Mouse (Mus musculus) retina, postnatal 7 days (tissue): ENCODE measurements around the gene Car9.

Source experiments
- DNase-seq: peaks from one replicate; pipeline ENCODE4 v3.0.0-alpha.2; 2012; ENCODE audit warnings: low read depth, low spot score

The Car9 gene

DNA sequence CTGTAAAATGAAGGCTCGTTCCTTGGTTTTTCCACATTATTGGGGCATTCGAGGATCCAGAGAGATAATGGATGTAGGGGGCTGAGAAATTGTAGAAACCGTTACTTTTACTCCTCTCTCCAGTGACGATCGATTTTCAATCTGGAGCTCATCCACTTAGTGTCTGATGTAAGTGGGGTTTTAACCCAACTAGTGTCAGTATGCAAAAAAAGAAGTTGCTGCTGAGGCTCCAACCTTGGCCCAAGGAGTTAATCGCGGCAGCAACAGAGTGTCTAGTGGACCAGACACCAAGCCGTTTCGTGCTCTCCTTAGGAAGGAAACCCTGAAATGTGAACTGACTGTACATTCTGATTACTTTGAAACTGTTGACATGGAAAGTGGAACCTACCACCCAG, 12.9 kb upstream of the Car9 start:
- DNase-seq, result no peak

DNA sequence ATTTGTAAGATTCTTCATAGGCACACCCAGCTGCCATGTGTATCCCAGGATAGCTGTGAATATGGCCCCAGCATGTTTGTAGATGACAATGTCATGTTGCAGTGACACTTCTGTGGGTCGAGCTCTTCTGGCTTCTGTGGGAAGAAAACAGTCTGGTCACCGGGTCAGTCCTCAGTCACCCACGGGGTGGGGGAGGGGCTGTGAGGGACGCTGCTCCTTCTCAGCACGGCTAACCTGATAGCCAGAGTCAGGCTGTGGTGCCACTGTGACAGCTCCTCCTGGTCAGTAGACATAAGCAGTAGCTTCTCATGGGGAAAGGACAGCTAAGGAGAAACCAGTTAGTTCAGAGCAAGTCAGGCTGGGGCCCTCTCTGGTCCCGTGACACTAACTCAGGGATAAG, 10.2 kb upstream of the Car9 start:
- no peak for DNase-seq

GRCm38 (mm10) chr4:43497405-43497804, 9.4 kb upstream of the Car9 start:
- DNase-seq, result no peak

DNA sequence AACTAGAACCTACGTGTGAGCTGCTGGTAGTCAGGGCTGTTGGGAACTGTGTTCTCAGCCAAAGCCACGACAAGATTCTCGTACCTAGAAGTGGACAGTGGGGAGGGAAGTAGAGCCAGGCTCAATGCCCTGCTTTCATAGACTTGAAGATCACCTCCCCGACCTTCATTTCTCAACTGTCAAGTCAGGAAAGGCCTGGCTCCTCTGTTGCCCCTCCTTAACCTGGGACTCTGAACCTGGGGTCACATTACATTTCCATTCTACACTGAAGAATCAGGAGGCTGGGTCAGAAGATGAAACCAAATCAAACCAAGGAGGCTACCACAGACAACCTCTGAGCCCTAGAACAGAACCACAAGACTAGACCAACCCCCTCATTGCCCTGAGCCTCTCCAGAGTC, 8.8 kb upstream of the Car9 start:
- DNase-seq, result no peak

DNA sequence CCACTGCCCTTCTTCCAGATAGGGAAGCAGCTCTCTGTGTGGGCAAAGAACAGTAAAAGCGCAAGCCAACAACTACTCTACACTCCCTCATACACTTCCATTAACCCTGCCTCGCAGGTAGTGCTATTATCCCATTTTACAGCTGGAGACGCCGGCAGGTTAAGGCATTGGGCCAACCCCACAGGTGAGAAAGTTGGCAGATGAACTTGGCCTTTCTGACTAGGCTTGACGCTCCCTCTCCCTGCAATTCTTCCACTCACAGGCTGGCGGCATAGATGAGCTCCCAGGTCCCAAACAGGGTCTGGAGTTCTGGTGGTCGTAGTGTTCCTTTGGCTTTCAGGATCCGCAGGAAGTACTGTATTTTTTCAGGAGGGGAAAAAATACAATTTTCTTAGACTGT, 7.8 kb upstream of the Car9 start:
- DNase-seq, result no peak

DNA sequence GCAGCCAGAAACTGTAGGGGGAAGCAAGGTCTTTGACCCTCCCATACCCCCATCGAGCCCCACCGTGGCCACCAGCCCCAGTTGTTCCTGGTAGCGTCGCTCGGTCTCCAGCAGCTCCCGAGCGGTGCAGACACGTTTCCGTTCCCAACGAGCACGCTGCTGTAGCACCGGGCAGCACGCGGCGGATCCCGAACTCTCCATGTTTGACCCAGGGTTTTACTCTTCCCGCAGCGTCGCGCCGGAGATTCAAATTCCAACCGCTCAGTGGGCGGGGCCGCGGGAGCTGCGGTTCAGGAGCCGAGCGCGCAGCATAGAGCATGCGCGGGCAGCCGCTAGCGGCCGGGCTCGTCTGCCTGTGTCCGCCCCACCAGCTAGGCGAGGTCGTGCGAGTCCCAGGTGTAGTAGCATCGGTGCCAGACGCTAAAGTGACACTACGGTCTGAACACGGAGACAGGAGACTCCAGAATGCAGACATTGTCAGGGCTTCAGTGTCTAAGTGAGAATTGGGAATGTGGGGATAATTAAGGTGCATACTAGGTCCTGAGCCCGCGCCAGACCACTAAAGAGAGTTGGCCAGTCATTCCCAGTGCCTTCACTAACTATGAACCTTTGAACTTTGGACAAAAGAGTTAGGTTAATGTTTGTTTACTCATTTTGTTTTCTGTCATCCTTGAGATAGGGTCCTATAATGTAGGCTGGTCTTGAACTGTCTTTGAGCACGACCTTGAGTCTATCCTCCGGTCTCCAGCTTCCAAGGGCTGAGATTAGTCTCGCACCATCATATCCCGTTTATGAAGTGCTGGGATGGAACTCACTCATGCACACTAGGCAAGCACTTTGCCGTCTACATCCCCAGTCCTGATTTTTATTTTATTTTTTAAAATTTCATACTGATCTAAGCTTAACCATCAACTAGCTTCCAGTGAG, 7.1 kb upstream of the Car9 start, which contains the start of gene Arhgef39:
TSS of gene Arhgef39 (minus strand) at position 289 of the 927 bp plus-strand sequence.
- peak; percentile 79 for DNase-seq

- no peak for DNase-seq
Measured at GRCm38 (mm10) chr4:43503041-43503440, 3.7 kb upstream of the Car9 start.

GRCm38 (mm10) chr4:43503506-43503905, 3.3 kb upstream of the Car9 start:
- DNase-seq, result no peak

DNA sequence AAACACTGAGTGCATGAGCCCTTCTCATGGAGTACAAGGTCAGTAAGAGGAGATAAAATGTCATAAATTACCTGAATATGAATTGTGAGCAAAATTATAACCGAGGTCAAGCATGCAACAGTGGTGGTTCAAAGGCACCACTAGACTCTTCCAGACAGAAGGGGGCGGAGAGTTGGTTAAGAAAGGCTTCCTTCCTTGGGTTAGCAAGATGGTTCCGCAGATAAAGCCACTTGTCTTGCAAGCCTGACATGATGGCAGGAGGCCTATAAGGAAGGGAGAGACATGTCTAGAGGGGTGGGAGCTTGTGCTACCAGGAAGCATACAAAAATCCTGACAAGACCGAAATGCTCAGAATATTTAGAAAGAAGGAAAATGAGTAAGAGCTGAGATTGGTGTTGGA, 2.5 kb upstream of the Car9 start:
- no peak for DNase-seq

- DNase-seq, result no peak
Measured at GRCm38 (mm10) chr4:43506074-43506473, 692 bp upstream of the Car9 start.

GRCm38 (mm10) chr4:43507938-43508665, 1.3 kb downstream of the Car9 start:
- no peak for DNase-seq

DNA sequence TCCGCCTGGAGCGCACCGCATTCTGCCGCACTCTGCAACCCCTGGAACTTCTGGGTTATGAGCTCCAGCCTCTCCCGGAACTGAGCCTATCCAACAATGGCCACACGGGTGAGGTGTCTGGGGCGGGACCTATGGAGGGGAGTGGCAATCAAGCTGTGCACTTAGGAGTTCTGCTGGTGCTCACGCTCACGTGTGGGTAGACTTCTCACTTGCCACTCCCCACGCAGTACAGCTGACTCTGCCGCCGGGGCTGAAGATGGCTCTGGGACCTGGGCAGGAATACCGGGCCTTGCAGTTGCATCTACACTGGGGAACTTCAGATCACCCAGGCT, 1.9 kb downstream of the Car9 start:
- DNase-seq, result no peak

- no peak for DNase-seq
Measured at GRCm38 (mm10) chr4:43509109-43509508, 2.3 kb downstream of the Car9 start.

GRCm38 (mm10) chr4:43511675-43512454, 5.1 kb downstream of the Car9 start:
- DNase-seq, result no peak

DNA sequence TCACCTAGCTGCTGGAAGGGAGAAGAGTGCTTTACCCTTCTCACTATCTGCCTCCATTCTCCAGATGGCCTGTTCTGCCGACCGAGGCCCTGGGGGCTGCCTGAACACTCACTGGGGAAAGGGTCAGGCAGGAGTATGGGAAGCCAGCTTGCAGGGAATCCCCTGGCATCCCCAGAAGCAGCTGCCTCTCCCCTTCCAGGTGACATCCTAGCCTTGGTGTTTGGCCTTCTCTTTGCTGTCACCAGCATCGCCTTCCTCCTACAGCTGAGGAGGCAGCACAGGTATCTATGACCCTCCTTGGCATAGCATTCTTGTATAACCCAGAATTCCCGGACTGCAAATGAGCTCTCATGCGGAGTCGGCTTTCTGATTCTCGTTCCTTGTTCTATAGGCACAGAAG, 5.9 kb downstream of the Car9 start:
- DNase-seq, result no peak

DNA sequence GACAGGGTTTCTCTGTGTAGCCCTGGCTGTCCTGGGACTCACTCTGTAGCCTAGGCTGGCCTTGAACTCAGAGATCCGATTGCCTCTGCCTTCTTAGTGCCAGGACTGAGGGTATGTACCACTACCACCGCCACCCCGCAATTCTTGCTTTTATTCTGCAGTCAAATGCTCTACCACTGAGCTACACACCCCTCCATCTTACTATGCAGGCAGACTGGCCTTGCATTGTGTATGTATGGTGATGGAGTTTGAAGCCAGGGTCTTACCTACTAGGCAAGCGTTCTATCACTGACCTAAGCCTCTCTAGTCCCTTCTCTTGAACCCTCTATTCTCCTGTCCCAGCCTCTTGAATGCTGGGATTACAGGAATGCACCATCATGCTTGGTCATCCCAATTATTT, 6.5 kb downstream of the Car9 start:
- no peak for DNase-seq

- DNase-seq, result no peak
Measured at GRCm38 (mm10) chr4:43513791-43514190, 7.0 kb downstream of the Car9 start.

- no peak for DNase-seq
Measured at GRCm38 (mm10) chr4:43515764-43516708, 9.3 kb downstream of the Car9 start.

- no peak for DNase-seq
Measured at GRCm38 (mm10) chr4:43519551-43519950, 12.8 kb downstream of the Car9 start.

- DNase-seq, result peak; percentile 79
Measured at GRCm38 (mm10) chr4:43519956-43520355, 13.2 kb downstream of the Car9 start.

- DNase-seq, result no peak
Measured at GRCm38 (mm10) chr4:43527880-43528279, 21.1 kb downstream of the Car9 start.
